Mouse (Mus musculus) neutrophil, adult 5-6 weeks (primary cell): Measurements from ENCODE around the gene Cacng1. TPM values are rescaled to one million over a fixed set of nuclear protein-coding genes. Genes with fewer than 3 reads are reported as not detected.
A peak's percentile ranks its signal among the peaks of the same experiment; 100 is the strongest.

Experiments
- ATAC-seq: fragments of 151-379, 151-347 bp; 2 replicates; pipeline ENCODE4 v1.8.0; 2017; ENCODE audit warnings: mild to moderate bottlenecking, moderate TSS enrichment; ENCODE audit not compliant: insufficient number of reproducible peaks, poor library complexity, low FRiP score, severe bottlenecking; ENCODE audit errors: extremely low read depth
- total RNA-seq: library from RNA; stranded (forward); fragments of 200-1000 nt; gene quantifications from 2 replicates; pipeline ENCODE4 v1.2.3, GENCODE M21; 2017

Gene Cacng1
- total RNA-seq = not detected in 2 replicates

GRCm38 (mm10) chr11:107716332-107716938, at the start of gene Cacng1:
TSS of gene Cacng1 (minus strand) at chr11:107716522.
- no peak for ATAC-seq

- no peak for ATAC-seq
These were observed 46.6 kb upstream of the Cacng1 start for GRCm38 (mm10) chr11:107762688-107763460.

- 0 out of 2 replicates have a peak, but pooled peaks have one; percentile 9 for ATAC-seq
These were observed 45.6 kb upstream of the Cacng1 start for GRCm38 (mm10) chr11:107761790-107762500.

GRCm38 (mm10) chr11:107760001-107760400, 43.7 kb upstream of the Cacng1 start:
- no peak for ATAC-seq

GRCm38 (mm10) chr11:107759516-107759915, 43.2 kb upstream of the Cacng1 start:
- no peak for ATAC-seq

GRCm38 (mm10) chr11:107749114-107749513, 32.8 kb upstream of the Cacng1 start:
- ATAC-seq = no peak

- ATAC-seq = no peak
These were observed 32.1 kb upstream of the Cacng1 start for GRCm38 (mm10) chr11:107748243-107749035.

GRCm38 (mm10) chr11:107743100-107743499, 26.8 kb upstream of the Cacng1 start:
- no peak for ATAC-seq

GRCm38 (mm10) chr11:107738418-107739099, 22.2 kb upstream of the Cacng1 start:
- ATAC-seq = no peak

GRCm38 (mm10) chr11:107737886-107738285, 21.6 kb upstream of the Cacng1 start:
- ATAC-seq = no peak

GRCm38 (mm10) chr11:107734133-107734532, 17.8 kb upstream of the Cacng1 start:
- ATAC-seq = no peak

- no peak for ATAC-seq
These were observed 15.2 kb upstream of the Cacng1 start for GRCm38 (mm10) chr11:107731498-107731897.

GRCm38 (mm10) chr11:107730940-107731339, 14.6 kb upstream of the Cacng1 start:
- ATAC-seq = no peak

GRCm38 (mm10) chr11:107729141-107729540, 12.8 kb upstream of the Cacng1 start:
- ATAC-seq = no peak

- no peak for ATAC-seq
These were observed 11.9 kb upstream of the Cacng1 start for GRCm38 (mm10) chr11:107728073-107728863.

GRCm38 (mm10) chr11:107724603-107725002, 8.3 kb upstream of the Cacng1 start:
- no peak for ATAC-seq

- no peak for ATAC-seq
These were observed 4.7 kb upstream of the Cacng1 start for GRCm38 (mm10) chr11:107721057-107721456.
